Mouse (Mus musculus): ENCODE data around the gene Thrap3.
A peak's percentile ranks its signal among the peaks of the same experiment; 100 is the strongest.

Thrap3 gene

GRCm38 (mm10) chr4:126202303-126203181 lies at the start of gene Thrap3:
Gene Thrap3, minus strand, starts transcription at chr4:126202760.
- peak; percentile 97 for DNase-seq (ENCODE audit: low spot score)

- DNase-seq (ENCODE audit: low spot score), result no peak
These were observed 49.2 kb upstream of the Thrap3 start for GRCm38 (mm10) chr4:126251655-126252254.

- no peak for DNase-seq (ENCODE audit: low spot score)
These were observed 48.1 kb upstream of the Thrap3 start for GRCm38 (mm10) chr4:126250659-126251058.

GRCm38 (mm10) chr4:126248261-126248868 lies 45.8 kb upstream of the Thrap3 start:
- no peak for DNase-seq (ENCODE audit: low spot score)

- no peak for DNase-seq (ENCODE audit: low spot score)
These were observed 43.8 kb upstream of the Thrap3 start for GRCm38 (mm10) chr4:126246202-126246889.

- no peak for DNase-seq (ENCODE audit: low spot score)
These were observed 40.0 kb upstream of the Thrap3 start for GRCm38 (mm10) chr4:126242510-126242909.

- DNase-seq (ENCODE audit: low spot score), result no peak
These were observed 39.4 kb upstream of the Thrap3 start for GRCm38 (mm10) chr4:126241956-126242355.

- DNase-seq (ENCODE audit: low spot score), result no peak
These were observed 37.4 kb upstream of the Thrap3 start for GRCm38 (mm10) chr4:126239862-126240475.

- no peak for DNase-seq (ENCODE audit: low spot score)
These were observed 35.2 kb upstream of the Thrap3 start for GRCm38 (mm10) chr4:126237721-126238242.

- no peak for DNase-seq (ENCODE audit: low spot score)
These were observed 34.1 kb upstream of the Thrap3 start for GRCm38 (mm10) chr4:126236467-126237280.

- no peak for DNase-seq (ENCODE audit: low spot score)
These were observed 32.6 kb upstream of the Thrap3 start for GRCm38 (mm10) chr4:126235191-126235590.

GRCm38 (mm10) chr4:126234496-126235175 lies 32.1 kb upstream of the Thrap3 start:
- DNase-seq (ENCODE audit: low spot score), result no peak

- DNase-seq (ENCODE audit: low spot score), result no peak
These were observed 31.2 kb upstream of the Thrap3 start for GRCm38 (mm10) chr4:126233676-126234308.

- DNase-seq (ENCODE audit: low spot score), result no peak
These were observed 27.3 kb upstream of the Thrap3 start for GRCm38 (mm10) chr4:126229900-126230299.

GRCm38 (mm10) chr4:126228144-126228543 lies 25.6 kb upstream of the Thrap3 start:
- no peak for DNase-seq (ENCODE audit: low spot score)

GRCm38 (mm10) chr4:126227077-126227761 lies 24.7 kb upstream of the Thrap3 start:
- DNase-seq (ENCODE audit: low spot score), result peak; percentile 89

GRCm38 (mm10) chr4:126226640-126227039 lies 24.1 kb upstream of the Thrap3 start:
- no peak for DNase-seq (ENCODE audit: low spot score)

- DNase-seq (ENCODE audit: low spot score), result no peak
These were observed 20.1 kb upstream of the Thrap3 start for GRCm38 (mm10) chr4:126222631-126223030.

GRCm38 (mm10) chr4:126220045-126220444 lies 17.5 kb upstream of the Thrap3 start:
- no peak for DNase-seq (ENCODE audit: low spot score)

All from MN1 (cell line).